Mouse (Mus musculus) megakaryocyte, adult 5-6 weeks (primary cell): ENCODE data around the gene Olfr3. TPM values are rescaled to one million over a fixed set of nuclear protein-coding genes. Genes with fewer than 3 reads are reported as not detected.

Experiments
- ATAC-seq: 2 replicates; pipeline ENCODE4 v1.8.0; 2016; ENCODE audit warnings: mild to moderate bottlenecking, inconsistent platforms; ENCODE audit not compliant: poor library complexity, severe bottlenecking
- total RNA-seq, 2 experiments: library from RNA; stranded (forward) in 1 of 2; stranded (reverse) in 1 of 2; fragments of 153-499, 151-499 nt in 1 of 2; fragments of 221-1000, 200-1000 nt in 1 of 2; gene quantifications; 2 replicates each; pipeline versions ENCODE4 v1.2.3 to v1.2.4; 2015 to 2017

Olfr3 gene
- not detected in 2 replicates for total RNA-seq (2015)
- total RNA-seq (2017), result not detected in 2 replicates

DNA sequence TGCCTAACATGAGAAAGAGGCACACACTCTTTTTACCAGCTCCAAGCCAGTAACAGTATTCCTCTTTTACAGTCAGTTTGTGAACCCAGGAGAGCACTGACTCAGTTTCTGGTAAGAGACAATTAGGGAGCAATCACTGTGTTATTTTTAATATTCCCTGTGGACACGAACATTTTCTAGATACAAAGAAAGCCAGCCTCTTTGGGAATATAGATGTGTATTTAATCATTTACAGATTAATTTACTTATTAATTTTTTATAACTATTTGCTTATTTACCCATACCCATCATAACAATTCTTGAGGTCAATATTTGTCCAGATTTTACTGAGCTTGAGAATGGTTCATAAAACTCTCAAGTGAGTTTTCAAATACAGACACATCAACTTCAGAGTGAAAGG is at the start of gene Olfr3:
Gene Olfr3 (minus strand): TSS at position 101 of the 400 bp plus-strand sequence.
- ATAC-seq, result no peak

DNA sequence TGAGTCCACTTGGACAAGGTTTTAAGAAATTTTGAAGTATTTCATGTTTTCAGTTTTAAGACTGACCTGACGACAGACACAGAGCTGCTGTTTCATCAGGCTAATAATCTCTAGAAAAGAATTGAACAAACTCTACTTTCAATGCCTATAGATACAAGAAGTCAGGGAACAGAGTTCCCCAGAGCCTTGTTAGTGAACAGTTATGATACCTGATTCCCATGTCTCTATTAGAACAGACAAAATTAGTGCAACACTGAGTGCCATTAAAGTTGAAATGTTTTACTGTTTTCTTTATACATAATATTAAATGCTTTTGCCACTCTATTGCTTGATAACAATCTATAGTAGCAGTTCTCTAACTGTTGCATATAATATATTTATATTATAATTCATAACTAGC is 45.7 kb upstream of the Olfr3 start, which contains the start of gene Olfr351:
Gene Olfr351 (minus strand): TSS at position 101 of the 400 bp plus-strand sequence.
- no peak for ATAC-seq

DNA sequence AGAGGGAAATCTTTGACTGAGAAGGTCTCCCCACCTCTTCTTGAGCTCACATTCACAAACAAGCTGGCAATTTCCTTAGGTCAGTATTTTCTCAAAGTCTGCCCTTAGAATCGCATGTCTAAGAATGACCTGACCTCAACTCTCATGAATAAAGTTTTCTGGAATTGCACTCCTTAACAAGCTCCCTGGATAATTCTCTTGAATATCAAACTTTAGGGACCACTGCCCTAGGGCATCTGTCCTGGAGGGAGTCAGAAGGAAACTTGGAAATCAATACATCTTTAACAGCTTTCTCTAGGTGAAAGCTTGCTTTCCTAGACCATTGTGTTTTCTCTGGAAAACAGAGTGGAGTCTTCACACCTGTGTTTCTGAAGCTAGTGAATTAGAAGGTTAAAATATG is 29.2 kb upstream of the Olfr3 start, which contains the start of gene Olfr350:
Gene Olfr350 (plus strand): TSS at position 301 of the 400 bp plus-strand sequence.
- no peak for ATAC-seq

DNA sequence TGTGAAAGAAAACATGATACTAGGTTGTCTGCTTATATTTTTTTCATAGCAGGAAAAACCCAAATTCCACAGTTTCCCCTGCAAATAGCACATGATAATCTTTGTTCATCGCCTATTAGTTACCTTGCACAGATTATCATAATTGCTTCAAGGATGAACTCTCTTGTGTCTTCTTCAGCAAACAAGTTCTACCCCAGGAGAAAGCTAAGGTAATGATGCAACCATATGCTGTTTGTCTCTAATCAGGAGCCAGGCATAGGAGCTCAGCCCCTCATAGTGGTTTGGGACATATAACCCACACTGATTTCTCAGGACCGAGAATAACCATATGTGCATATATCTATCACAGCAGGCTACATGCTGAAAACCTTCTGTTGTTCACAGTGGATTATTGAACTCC is 26.6 kb downstream of the Olfr3 start, which contains the start of gene Olfr50:
Gene Olfr50 (plus strand): TSS at position 301 of the 400 bp plus-strand sequence.
- ATAC-seq, result no peak

DNA sequence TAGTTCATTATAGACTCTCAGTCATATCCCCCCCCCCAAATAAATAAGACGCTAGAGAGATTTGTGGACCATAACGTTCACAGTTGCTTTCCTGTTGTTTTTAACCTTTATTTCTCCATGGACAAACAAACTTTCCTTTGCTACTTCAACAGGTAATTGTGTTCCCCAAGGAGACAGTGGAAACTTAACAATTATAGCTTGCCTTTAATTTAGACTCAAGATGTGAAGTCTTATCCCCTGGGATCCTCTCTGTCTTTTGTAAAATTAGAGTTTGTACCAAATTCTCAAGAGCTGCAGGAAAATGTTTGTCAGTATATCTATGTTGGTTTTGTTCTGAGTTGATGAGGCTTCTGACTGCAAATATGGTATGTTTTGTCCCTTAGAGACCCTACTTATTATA is 32.9 kb downstream of the Olfr3 start, which contains the start of gene Olfr348:
Gene Olfr348 (plus strand): TSS at position 301 of the 400 bp plus-strand sequence.
- no peak for ATAC-seq

Other genes with a start within 250 kb of the Olfr3 start
- not detected in 2 replicates for gene Olfr345, start 177.0 kb downstream of the Olfr3 start, total RNA-seq (2015)
- gene Olfr345, start 177.0 kb downstream of the Olfr3 start, total RNA-seq (2017), result not detected in 2 replicates
- not detected in 2 replicates for gene Olfr346, start 131.2 kb downstream of the Olfr3 start, total RNA-seq (2015)
- gene Olfr346, start 131.2 kb downstream of the Olfr3 start, total RNA-seq (2017), result not detected in 2 replicates
- not detected in 2 replicates for gene Olfr347, start 85.1 kb downstream of the Olfr3 start, total RNA-seq (2015)
- not detected in 2 replicates for gene Olfr347, start 85.1 kb downstream of the Olfr3 start, total RNA-seq (2017)
- not detected in 2 replicates for gene Olfr348, start 32.8 kb downstream of the Olfr3 start, total RNA-seq (2015)
- gene Olfr348, start 32.8 kb downstream of the Olfr3 start, total RNA-seq (2017), result not detected in 2 replicates
- not detected in 2 replicates for gene Olfr50, start 26.5 kb downstream of the Olfr3 start, total RNA-seq (2015)
- not detected in 2 replicates for gene Olfr50, start 26.5 kb downstream of the Olfr3 start, total RNA-seq (2017)
- gene Olfr350, start 29.3 kb upstream of the Olfr3 start, total RNA-seq (2015), result not detected in 2 replicates
- not detected in 2 replicates for gene Olfr350, start 29.3 kb upstream of the Olfr3 start, total RNA-seq (2017)
- not detected in 2 replicates for gene Olfr351, start 45.6 kb upstream of the Olfr3 start, total RNA-seq (2015)
- gene Olfr351, start 45.6 kb upstream of the Olfr3 start, total RNA-seq (2017), result not detected in 2 replicates
- gene Olfr352, start 51.4 kb upstream of the Olfr3 start, total RNA-seq (2015), result not detected in 2 replicates
- not detected in 2 replicates for gene Olfr352, start 51.4 kb upstream of the Olfr3 start, total RNA-seq (2017)
- not detected in 2 replicates for gene Olfr353, start 75.9 kb upstream of the Olfr3 start, total RNA-seq (2015)
- not detected in 2 replicates for gene Olfr353, start 75.9 kb upstream of the Olfr3 start, total RNA-seq (2017)
- not detected in 2 replicates for gene Olfr354, start 88.6 kb upstream of the Olfr3 start, total RNA-seq (2015)
- gene Olfr354, start 88.6 kb upstream of the Olfr3 start, total RNA-seq (2017), result not detected in 2 replicates
- not detected in 2 replicates for gene Olfr355, start 111.9 kb upstream of the Olfr3 start, total RNA-seq (2015)
- gene Olfr355, start 111.9 kb upstream of the Olfr3 start, total RNA-seq (2017), result not detected in 2 replicates
- gene Olfr356, start 120.1 kb upstream of the Olfr3 start, total RNA-seq (2015), result not detected in 2 replicates
- not detected in 2 replicates for gene Olfr356, start 120.1 kb upstream of the Olfr3 start, total RNA-seq (2017)
- gene Olfr357, start 176.8 kb upstream of the Olfr3 start, total RNA-seq (2015), result not detected in 2 replicates
- gene Olfr357, start 176.8 kb upstream of the Olfr3 start, total RNA-seq (2017), result not detected in 2 replicates
- not detected in 2 replicates for gene Olfr358, start 192.3 kb upstream of the Olfr3 start, total RNA-seq (2015)
- gene Olfr358, start 192.3 kb upstream of the Olfr3 start, total RNA-seq (2017), result not detected in 2 replicates
- gene Olfr360, start 248.7 kb upstream of the Olfr3 start, total RNA-seq (2015), result not detected in 2 replicates
- not detected in 2 replicates for gene Olfr360, start 248.7 kb upstream of the Olfr3 start, total RNA-seq (2017)